Comparison of ENCODE assay signal across 17 mouse cellular contexts in the genomic region with DNA sequence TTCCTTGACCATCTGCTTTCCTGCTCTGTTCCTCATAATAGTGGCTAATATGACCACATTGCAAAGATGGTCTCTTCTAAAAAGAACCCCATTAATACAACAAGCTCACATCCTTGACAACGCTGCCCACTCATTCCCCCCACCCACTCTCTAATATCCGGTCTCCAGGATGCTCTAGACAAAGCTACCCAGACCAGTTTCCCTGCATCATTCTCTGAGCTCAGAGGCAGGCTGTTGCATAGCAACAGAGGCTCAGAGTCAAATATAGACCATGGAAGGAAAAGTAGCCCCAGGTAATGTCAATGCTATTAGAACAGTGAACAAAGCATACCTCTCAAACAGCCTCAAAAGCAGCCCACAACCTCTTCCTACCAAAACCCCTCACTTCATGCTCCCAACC. TPM values are rescaled to one million over a fixed set of nuclear protein-coding genes. Genes with fewer than 3 reads are reported as not detected.
DNase-seq lines count a peak whose midpoint lies in the region; TF ChIP-seq lines count a peak whose summit lies in the region.
"Had no signal": no experiment of that assay in that cellular context is flagged by ENCODE, and none has a peak within 500 bp of the region (broad histone marks: within the 10 kb centered on the region; RNA-seq: fewer than 3 reads in every experiment).

No protein-coding gene starts in this region.

- TF ChIP-seq POLR2A in heart, adult 2 months (IDR thresholded peaks at IDR 0.05; ENCODE audit: insufficient read depth, low read depth, low read length), result no peak

- 40% methylated on average over 2 of the region's 2 CpGs for WGBS in heart, adult 2 months

- H3K27me3 ChIP-seq in heart, adult 2 months (ENCODE audit: control insufficient read depth, insufficient read depth, low read length), result no peaks in the 10 kb centered on the region
- H3K27me3 ChIP-seq: liver, embryonic 13.5 days; megakaryocyte, embryonic 14.5 days; neural tube, embryonic 12.5 days had no signal

- no peaks in the 10 kb centered on the region for H3K79me2 ChIP-seq in heart, adult 2 months (replicated peaks; ENCODE audit: control insufficient read depth, insufficient read depth, low read length)

- H3K4me3 ChIP-seq in heart, adult 2 months, result no peak overlapping the region
- H3K4me3 ChIP-seq: embryonic facial prominence, embryonic 13.5 days; limb, embryonic 10.5 days; liver, embryonic 13.5 days; megakaryocyte, embryonic 14.5 days; neural tube, embryonic 12.5 days had no signal

- H3K27ac ChIP-seq in heart, adult 2 months, result no peak overlapping the region
- H3K27ac ChIP-seq: embryonic facial prominence, embryonic 13.5 days; limb, embryonic 10.5 days; liver, embryonic 13.5 days; neural tube, embryonic 12.5 days had no signal

- H3K36me3 ChIP-seq in heart, adult 2 months (ENCODE audit: control insufficient read depth, insufficient read depth, low read length), result no peaks in the 10 kb centered on the region
- H3K36me3 ChIP-seq: embryonic facial prominence, embryonic 13.5 days; limb, embryonic 10.5 days; liver, embryonic 13.5 days; neural tube, embryonic 12.5 days had no signal

- TF ChIP-seq EP300 in heart, adult 2 months (IDR thresholded peaks at IDR 0.05; ENCODE audit: insufficient read depth, low read depth, low read length), result no peak

- DNase-seq in layer of hippocampus, adult 11-12 months (ENCODE audit: low spot score), result peak; percentile 24
- no peak for DNase-seq in layer of hippocampus, postnatal 10 days (ENCODE audit: low spot score in 2 of 2)
- DNase-seq in right cerebral cortex, adult 18-20 months, result peak; percentile 22
- DNase-seq in right cerebral cortex, postnatal 14 days, result no peak
- peak; percentile 72 for DNase-seq in layer of hippocampus, adult 9-11 months
- peak; percentile 35 for DNase-seq in telencephalon, adult 2 months (ENCODE audit: low read depth, low spot score)
- DNase-seq in cerebellum, adult 18-20 months, result no peak
- no peak for DNase-seq in heart, adult 2 months
- DNase-seq: adrenal gland, postnatal 14 days; kidney, postnatal 25 days; liver, embryonic 13.5 days; thymus, postnatal 14 days had no signal

- H3K9ac ChIP-seq in heart, adult 2 months (ENCODE audit: low read depth, low read length), result no peak overlapping the region
- H3K9ac ChIP-seq: embryonic facial prominence, embryonic 13.5 days; liver, embryonic 13.5 days; neural tube, embryonic 12.5 days had no signal

- intact Hi-C loops in heart, adult 2 months (cut with DNase I), result no loop called here

- H3K4me1 ChIP-seq in heart, adult 2 months (ENCODE audit: control insufficient read depth, insufficient read depth, low read length), result no peaks in the 10 kb centered on the region
- H3K4me1 ChIP-seq: embryonic facial prominence, embryonic 13.5 days; limb, embryonic 10.5 days; liver, embryonic 13.5 days; megakaryocyte, embryonic 14.5 days; neural tube, embryonic 12.5 days had no signal

- TF ChIP-seq CTCF in heart, adult 2 months (IDR thresholded peaks at IDR 0.05), result no peak

RNA-seq across cellular contexts. Expression of a gene that starts 9.4 kb away (rescaled TPM):
- total RNA-seq in layer of hippocampus, postnatal 10 days (2021), result under 1 TPM in 1 of 2 experiments, not detected in 1; 0.32 TPM
- not detected for total RNA-seq in heart, adult 2 months (2021)
- 0.04 and 0.47 TPM in 2 replicates for polyA plus RNA-seq in heart, adult 2 months (2012; rRNA removed)
- total RNA-seq: adrenal gland, postnatal 14 days; MEL had no signal
- polyA plus RNA-seq: embryonic facial prominence, embryonic 13.5 days; limb, embryonic 10.5 days; neural tube, embryonic 12.5 days had no signal

RNA-seq across cellular contexts. Expression of a gene that starts 26.4 kb away (rescaled TPM):
- total RNA-seq in layer of hippocampus, postnatal 10 days (2021), result 100 to 1,000 TPM; 405 to 444 TPM
- under 1 TPM in 1 of 2 experiments, not detected in 1; 0.27 TPM for total RNA-seq in heart, adult 2 months (2021)
- polyA plus RNA-seq in heart, adult 2 months (2012; rRNA removed), result 0.47 TPM in 1 of 2 replicates, not detected in the other
- total RNA-seq: MEL had no signal

RNA-seq across cellular contexts. Expression of a gene that starts 44.4 kb away (rescaled TPM):
- 10 to 100 TPM; 45.2 to 52.6 TPM for total RNA-seq in layer of hippocampus, postnatal 10 days (2021)
- total RNA-seq in heart, adult 2 months (2021), result 1 to 10 TPM in 1 of 2 experiments, under 1 TPM in 1; 0.44 to 1.3 TPM
- polyA plus RNA-seq in heart, adult 2 months (2012; rRNA removed), result 0.44 and 0.66 TPM in 2 replicates

Comparison
In these comparisons a context has a peak if more than half of its experiments do, and no peak if none do; other contexts are left out.
1. DNase-seq: peak in layer of hippocampus, adult 11-12 months (single experiment), right cerebral cortex, adult 18-20 months (single experiment), layer of hippocampus, adult 9-11 months (single experiment) and telencephalon, adult 2 months (single experiment); none in layer of hippocampus, postnatal 10 days (0 of 2), right cerebral cortex, postnatal 14 days (single experiment), cerebellum, adult 18-20 months (0 of 2) and heart, adult 2 months (0 of 2).
2. RNA of a gene that starts 26.4 kb away (total RNA-seq): 405 to 444 TPM in layer of hippocampus, postnatal 10 days; 0.27 TPM in heart, adult 2 months; every median in the first group is over 100 times any median in the second.
3. RNA of a gene that starts 44.4 kb away (total RNA-seq): 45.2 to 52.6 TPM in layer of hippocampus, postnatal 10 days; 0.44 to 1.3 TPM in heart, adult 2 months; every median in the first group is over 10 times any median in the second.